Mouse (Mus musculus) cerebellum, postnatal 25 days (tissue): ENCODE measurements around the gene Slc25a33.
A peak's percentile ranks its signal among the peaks of the same experiment; 100 is the strongest.

Source experiments
- DNase-seq, 2 experiments: peaks; one replicate each; pipeline ENCODE4 v3.0.0; 2021; ENCODE audit warnings: mixed read lengths in 2 of 2

The Slc25a33 gene

GRCm38 (mm10) chr4:149723855-149724731, 50.0 kb downstream of the Slc25a33 start:
- DNase-seq, result peak; percentile 94 to 95

- peak in 1 of 2 experiments; percentile 44 for DNase-seq
These were observed 51.1 kb downstream of the Slc25a33 start for GRCm38 (mm10) chr4:149723021-149723390.

- peak; percentile 45 to 48 for DNase-seq
These were observed 51.7 kb downstream of the Slc25a33 start for GRCm38 (mm10) chr4:149722104-149723020.

- no peak for DNase-seq
These were observed 52.9 kb downstream of the Slc25a33 start for GRCm38 (mm10) chr4:149721163-149721562.

- peak; percentile 67 to 81 for DNase-seq
These were observed 54.4 kb downstream of the Slc25a33 start for GRCm38 (mm10) chr4:149719686-149720085.

- no peak for DNase-seq
These were observed 59.5 kb downstream of the Slc25a33 start for GRCm38 (mm10) chr4:149714542-149714941.

GRCm38 (mm10) chr4:149711955-149712354, 62.1 kb downstream of the Slc25a33 start:
- DNase-seq, result peak; percentile 66 to 79

GRCm38 (mm10) chr4:149711485-149711884, 62.6 kb downstream of the Slc25a33 start:
- DNase-seq, result no peak

- peak in 1 of 2 experiments; percentile 52 for DNase-seq
These were observed 63.6 kb downstream of the Slc25a33 start for GRCm38 (mm10) chr4:149710510-149710909.

- no peak for DNase-seq
These were observed 68.1 kb downstream of the Slc25a33 start for GRCm38 (mm10) chr4:149705941-149706340.

GRCm38 (mm10) chr4:149705298-149705697, 68.8 kb downstream of the Slc25a33 start:
- no peak for DNase-seq

GRCm38 (mm10) chr4:149702210-149702979, 71.7 kb downstream of the Slc25a33 start, which contains the start of gene Pik3cd:
Pik3cd (minus strand) TSS chr4:149702571.
- DNase-seq, result no peak

GRCm38 (mm10) chr4:149701426-149702209, 72.5 kb downstream of the Slc25a33 start:
- DNase-seq, result no peak

- DNase-seq, result no peak
These were observed 74.1 kb downstream of the Slc25a33 start for GRCm38 (mm10) chr4:149699953-149700352.

- DNase-seq, result peak; percentile 51 to 67
These were observed 75.8 kb downstream of the Slc25a33 start for GRCm38 (mm10) chr4:149698197-149698821.

- no peak for DNase-seq
These were observed 76.4 kb downstream of the Slc25a33 start for GRCm38 (mm10) chr4:149697506-149698196.

GRCm38 (mm10) chr4:149696189-149696971, 77.7 kb downstream of the Slc25a33 start:
- DNase-seq, result no peak
